Mouse (Mus musculus) layer of hippocampus, adult 6 months (tissue): ENCODE results near the gene Uts2. TPM values are rescaled to one million over a fixed set of nuclear protein-coding genes. Genes with fewer than 3 reads are reported as not detected.

Experiments
- long read RNA-seq, 2 experiments: library from polyadenylated mRNA; unstranded; transcript quantifications; one replicate each; pipeline ENCODE4 v2.0.0; 2019 to 2020
- polyA plus RNA-seq: library from polyadenylated mRNA; unstranded; fragments of <200 nt; fragmentation: Nextera tagmentation; gene quantifications from 2 replicates; pipeline ENCODE4 v1.2.3, GENCODE M21; 2021

Gene Uts2
- not detected in 2 replicates for polyA plus RNA-seq
- long read RNA-seq, experiment 1: 0 reads
- long read RNA-seq, experiment 2, partial matches to known transcripts: 0 of 2 reads
- long read RNA-seq, experiment 2, other reads (novel, unspliced or antisense): 2 of 2 reads

GRCm38 (mm10) chr4:150996797-150997196 is at the start of gene Uts2:
Uts2 (plus strand) TSS chr4:150997097.

GRCm38 (mm10) chr4:151044037-151044943 is 47.4 kb downstream of the Uts2 start, which contains the start of gene Per3:
Per3 (minus strand) TSS chr4:151044665.

Other genes starting within 250 kb of the Uts2 start
- gene Errfi1, start 143.2 kb upstream of the Uts2 start, polyA plus RNA-seq: 29.5 and 35.8 TPM in 2 replicates
- gene Park7, start 82.7 kb upstream of the Uts2 start, polyA plus RNA-seq: 607 and 618 TPM in 2 replicates
- 0.39 and 0.43 TPM in 2 replicates for gene Tnfrsf9, start 82.5 kb upstream of the Uts2 start, polyA plus RNA-seq
- gene Per3, start 47.6 kb downstream of the Uts2 start, polyA plus RNA-seq: 10.8 and 17.7 TPM in 2 replicates
- 29.0 and 33.1 TPM in 2 replicates for gene Vamp3, start 60.9 kb downstream of the Uts2 start, polyA plus RNA-seq
- not detected in 2 replicates for gene Gm13090, start 92.5 kb downstream of the Uts2 start, polyA plus RNA-seq